Mouse (Mus musculus) embryonic facial prominence, embryonic 15.5 days (tissue): ENCODE data around the gene Spen. TPM values are rescaled to one million over a fixed set of nuclear protein-coding genes. Genes with fewer than 3 reads are reported as not detected.
A peak's percentile ranks its signal among the peaks of the same experiment; 100 is the strongest.

ENCODE experiments used
- ATAC-seq: fragments of 200-750 bp; cut with Nextera tagmentation; 2 replicates; pipeline ENCODE4 v1.8.0; 2017; ENCODE audit warnings: low read depth, moderate TSS enrichment; ENCODE audit not compliant: insufficient number of reproducible peaks, low FRiP score, low TSS enrichment
- H3K27ac ChIP-seq: fragments of 300-500 bp; sonication (generic); replicated peaks from 2 replicates; pipeline ENCODE4 v1.5.1; 2015; ENCODE audit warnings: mild to moderate bottlenecking, inconsistent platforms
- H3K27me3 ChIP-seq: fragments of 300-500 bp; sonication (generic); 2 replicates; pipeline ENCODE4 v1.6.1; 2015; ENCODE audit warnings: inconsistent platforms
- H3K36me3 ChIP-seq: fragments of 300-500 bp; sonication (generic); 2 replicates; pipeline ENCODE4 v1.6.1; 2015; ENCODE audit warnings: mild to moderate bottlenecking, inconsistent platforms
- H3K4me1 ChIP-seq: fragments of 300-500 bp; sonication (generic); 2 replicates; pipeline ENCODE4 v1.6.1; 2015; ENCODE audit warnings: inconsistent platforms
- H3K4me2 ChIP-seq: fragments of 300-500 bp; sonication (generic); replicated peaks from 2 replicates; pipeline ENCODE4 v1.6.1; 2015; ENCODE audit warnings: mild to moderate bottlenecking, inconsistent platforms
- H3K4me3 ChIP-seq: fragments of 300-500 bp; sonication (generic); replicated peaks from 2 replicates; pipeline ENCODE4 v1.5.1; 2015; ENCODE audit warnings: mild to moderate bottlenecking, inconsistent platforms
- H3K9ac ChIP-seq: fragments of 300-500 bp; sonication (generic); 2 replicates; pipeline ENCODE4 v1.6.1; 2015; ENCODE audit warnings: inconsistent platforms
- H3K9me3 ChIP-seq: fragments of 300-500 bp; sonication (generic); replicated peaks from 2 replicates; pipeline ENCODE4 v1.6.1; 2016; ENCODE audit warnings: inconsistent platforms
- WGBS: fragments of 180-500 bp; shearing (Covaris S2); methylation state at CpG from one replicate; pipeline ENCODE4 v1.1.7; 2015; 5-methylcytosine and 5-hydroxymethylcytosine counted together
- polyA plus RNA-seq: library from polyadenylated mRNA; unstranded; fragments of >200 nt; fragmentation: Nextera tagmentation; extraction: Ambion mirVana; gene quantifications from 2 replicates; pipeline ENCODE4 v1.2.1, GENCODE M21; 2015

Spen gene
- polyA plus RNA-seq, 1 experiment from 2014 or later: 10.8 TPM

DNA sequence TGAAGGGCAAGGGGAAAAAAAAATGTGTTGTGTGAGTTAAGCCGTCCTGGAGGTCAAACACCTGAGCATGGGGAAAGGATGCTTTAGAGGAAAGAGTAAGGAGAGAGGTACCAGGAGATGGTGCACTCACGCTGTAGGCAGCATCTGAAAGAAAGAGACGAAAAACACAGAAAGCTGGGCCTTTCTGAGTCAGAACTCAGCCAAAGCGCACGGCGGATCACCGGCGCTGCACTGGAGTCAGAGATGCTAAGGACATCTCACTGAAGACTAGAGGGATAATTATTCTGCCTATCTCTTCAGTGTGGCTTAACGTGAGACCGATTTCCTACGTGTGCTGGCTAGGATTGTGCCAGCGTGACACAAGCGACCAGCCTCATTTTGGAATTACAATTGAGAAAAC lies 110.5 kb downstream of the Spen start:
- Histone ChIP-seq H3K9me3 (no peaks in the 10 kb centered on the region), H3K36me3 (no peaks in the 10 kb centered on the region), H3K27me3 (0 out of 2 replicates have a peak, but pooled peaks cover 2% of the 10 kb centered on the region), H3K9ac (no peak overlapping the region), H3K27ac (no peak overlapping the region), H3K4me1 (peaks cover 21% of the 10 kb centered on the region), H3K4me2 (no peak overlapping the region), H3K4me3 (no peak overlapping the region)
- WGBS: 87% methylated on average over 13 of the region's 13 CpGs
- ATAC-seq: no peak

DNA sequence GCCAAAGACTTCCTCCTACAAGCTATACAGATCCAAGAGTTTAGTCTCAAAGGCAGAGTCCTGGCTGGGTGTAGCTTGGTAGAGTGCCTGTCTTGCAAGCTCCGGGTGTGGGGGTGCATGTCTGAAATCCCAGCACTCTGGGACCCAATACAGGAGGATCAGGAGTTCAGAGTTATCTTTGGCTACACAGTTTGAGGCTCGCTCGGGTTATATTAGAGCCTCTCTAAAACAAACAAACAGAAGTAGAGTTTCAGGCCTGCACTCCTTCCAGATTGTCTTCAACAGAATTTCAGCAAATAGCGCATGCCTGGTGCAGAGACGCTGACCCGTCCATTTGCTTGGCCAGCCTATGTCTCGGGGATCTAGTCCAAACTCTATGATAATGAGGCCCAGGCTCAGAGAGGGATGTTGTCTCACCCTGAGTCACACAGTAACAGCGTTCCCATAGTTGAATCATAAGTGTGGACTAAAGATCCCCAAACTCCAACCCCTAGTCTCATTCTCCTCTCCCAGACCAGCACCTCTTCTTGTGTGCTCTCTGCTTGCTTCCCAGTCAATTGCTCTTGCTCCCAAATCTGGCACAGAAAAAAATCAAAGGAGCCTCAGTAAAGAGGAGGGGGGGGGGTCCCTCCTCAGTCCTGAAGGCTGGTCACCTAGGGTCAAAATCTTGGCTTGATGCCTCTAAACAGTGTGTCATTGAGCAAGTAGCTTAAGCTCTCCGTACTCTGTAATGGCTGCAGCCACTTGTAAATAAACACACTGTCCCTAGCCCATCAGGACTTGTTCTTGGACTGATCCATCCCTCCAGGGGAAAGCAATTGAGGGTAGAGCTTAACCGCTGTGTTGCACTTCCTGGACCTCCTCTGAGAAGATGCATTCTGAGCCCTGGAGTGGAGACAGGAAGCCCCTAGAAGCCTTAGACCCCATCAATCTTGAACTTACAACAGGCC lies 111.3 kb downstream of the Spen start:
- Histone ChIP-seq H3K9me3 (no peaks in the 10 kb centered on the region), H3K36me3 (no peaks in the 10 kb centered on the region), H3K27ac (no peak overlapping the region), H3K27me3 (0 out of 2 replicates have a peak, but pooled peaks cover 2% of the 10 kb centered on the region), H3K4me1 (peaks cover 19% of the 10 kb centered on the region), H3K4me3 (no peak overlapping the region), H3K4me2 (0 out of 2 replicates have a peak overlapping the region, but pooled peaks have one; percentile 90), H3K9ac (no peak overlapping the region)
- WGBS: 73% methylated on average over 10 of the region's 10 CpGs
- ATAC-seq: no peak

DNA sequence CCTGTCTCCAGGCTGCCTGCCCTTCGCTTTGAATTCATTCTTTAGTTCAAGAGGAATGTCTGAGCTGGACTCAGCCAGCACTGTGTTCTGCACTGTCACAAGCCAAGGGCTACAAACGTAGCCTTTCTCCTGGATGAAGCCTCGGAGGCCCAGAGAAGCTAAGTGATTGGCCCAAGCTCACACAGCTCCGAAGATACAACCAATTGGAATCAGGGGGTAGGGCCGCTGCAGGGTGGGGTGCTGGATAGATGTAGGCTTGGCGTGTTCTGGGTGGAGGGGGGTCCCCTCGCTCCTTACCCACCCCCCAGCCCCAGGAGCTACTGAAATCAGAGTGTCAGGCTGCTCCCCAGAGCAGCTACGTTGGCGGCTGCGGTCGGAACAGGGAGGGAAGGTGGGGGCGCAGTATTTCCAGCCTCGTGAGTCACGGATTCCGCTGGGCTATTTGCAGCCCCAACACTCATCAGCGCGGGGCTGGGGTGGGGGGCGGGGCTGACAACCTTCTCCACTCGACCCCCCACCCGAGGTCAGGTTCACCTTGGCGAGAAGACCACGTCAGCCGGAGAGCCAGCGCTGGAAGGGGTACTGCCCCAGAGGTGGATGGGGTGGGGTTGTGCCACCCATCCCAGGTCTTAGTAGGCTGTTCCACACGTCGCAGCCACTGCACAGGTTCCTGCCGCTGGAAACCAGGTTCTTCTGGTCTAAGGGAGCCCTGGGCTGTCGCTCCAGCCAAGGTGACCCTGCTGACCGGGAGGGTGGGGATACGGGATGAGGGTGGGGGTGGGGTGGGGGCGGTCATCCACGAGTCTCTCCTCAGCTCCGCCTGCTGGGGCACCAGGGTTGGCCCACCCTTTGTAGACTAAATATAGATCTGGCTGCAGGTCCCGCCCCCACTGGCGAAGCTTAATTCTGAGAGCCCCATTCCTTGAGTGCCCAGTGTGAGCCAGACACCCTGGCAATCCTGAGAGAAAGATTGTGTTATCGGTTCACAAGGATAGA lies 112.6 kb downstream of the Spen start:
- WGBS: 4% methylated on average over 36 of the region's 36 CpGs
- peaks cover 21% of the 10 kb centered on the region for H3K4me1 ChIP-seq
- no peaks in the 10 kb centered on the region for H3K9me3 ChIP-seq
- H3K9ac ChIP-seq: peak overlapping the region; percentile 5; the same call in 1 of the 2 replicates
- no peaks in the 10 kb centered on the region for H3K36me3 ChIP-seq
- H3K4me2 ChIP-seq: peak overlapping the region; percentile 90
- peak; percentile 88 for ATAC-seq
- peak overlapping the region; percentile 43 for H3K4me3 ChIP-seq
- peak overlapping the region; percentile 60; the same call in 1 of the 2 replicates for H3K27ac ChIP-seq
- 0 out of 2 replicates have a peak, but pooled peaks cover 2% of the 10 kb centered on the region for H3K27me3 ChIP-seq

DNA sequence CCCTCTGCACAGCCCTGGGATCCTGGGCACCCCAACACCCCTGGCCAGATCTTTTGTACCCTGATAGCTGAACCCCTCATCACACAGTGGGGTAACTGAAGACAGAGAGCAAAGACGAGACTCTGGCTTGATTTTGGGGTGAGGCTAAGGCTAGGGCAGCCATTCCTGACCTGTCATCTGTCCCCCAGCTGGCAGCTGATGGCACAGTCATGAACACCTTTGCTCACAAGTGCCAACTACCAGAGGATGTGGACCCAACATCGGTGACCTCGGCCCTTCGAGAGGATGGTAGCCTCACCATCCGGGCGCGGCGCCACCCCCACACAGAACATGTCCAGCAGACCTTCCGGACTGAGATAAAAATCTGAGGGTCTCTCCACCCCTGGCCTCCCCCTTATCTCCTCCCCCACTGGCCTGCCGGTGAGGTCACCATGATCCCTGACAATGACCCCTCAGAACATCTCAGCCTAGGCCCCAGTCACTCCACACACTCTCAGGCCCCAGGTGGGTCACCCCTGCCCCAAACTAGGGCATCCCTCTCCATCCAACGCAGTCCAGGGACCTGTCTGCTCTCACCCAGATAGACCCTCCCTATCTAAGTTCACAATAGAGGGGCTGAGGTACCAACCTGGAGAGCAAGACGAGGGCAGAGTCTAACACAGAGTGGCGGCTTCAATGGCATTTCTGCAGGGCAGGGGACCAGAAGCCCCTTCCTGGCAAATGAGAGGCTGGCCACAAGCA lies 114.5 kb downstream of the Spen start:
- H3K27me3 ChIP-seq: 0 out of 2 replicates have a peak, but pooled peaks cover 2% of the 10 kb centered on the region
- H3K4me1 ChIP-seq: peaks cover 25% of the 10 kb centered on the region
- H3K36me3 ChIP-seq: no peaks in the 10 kb centered on the region
- H3K4me3 ChIP-seq: no peak overlapping the region
- 87% methylated on average over 13 of the region's 13 CpGs for WGBS
- no peak overlapping the region for H3K9ac ChIP-seq
- H3K27ac ChIP-seq: no peak overlapping the region
- H3K9me3 ChIP-seq: no peaks in the 10 kb centered on the region
- H3K4me2 ChIP-seq: no peak overlapping the region
- no peak for ATAC-seq

DNA sequence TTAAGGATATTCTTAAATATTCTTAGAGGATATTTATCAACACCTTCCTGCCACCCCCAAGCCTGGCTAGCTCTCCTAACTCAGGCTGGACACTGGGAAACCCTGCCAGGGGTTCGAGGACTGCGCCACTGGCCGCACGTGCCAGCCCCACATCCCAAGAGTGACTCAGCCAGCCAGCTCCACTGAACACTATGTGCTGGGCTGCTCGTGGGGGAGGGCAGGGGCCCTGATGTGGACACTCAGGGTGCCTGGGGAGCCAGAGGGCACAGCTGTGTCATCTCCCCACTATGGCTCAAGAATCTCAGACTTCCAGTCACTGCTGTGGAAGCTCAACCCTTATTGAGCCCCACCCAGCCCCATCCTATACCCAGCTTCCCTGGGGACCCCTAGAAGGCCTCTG lies 115.1 kb downstream of the Spen start:
- Histone ChIP-seq H3K27me3 (0 out of 2 replicates have a peak, but pooled peaks cover 2% of the 10 kb centered on the region), H3K4me2 (no peak overlapping the region), H3K27ac (no peak overlapping the region), H3K4me3 (no peak overlapping the region), H3K36me3 (no peaks in the 10 kb centered on the region), H3K4me1 (peaks cover 25% of the 10 kb centered on the region), H3K9me3 (no peaks in the 10 kb centered on the region), H3K9ac (no peak overlapping the region)
- ATAC-seq: no peak
- 79% methylated on average over 5 of the region's 5 CpGs for WGBS

DNA sequence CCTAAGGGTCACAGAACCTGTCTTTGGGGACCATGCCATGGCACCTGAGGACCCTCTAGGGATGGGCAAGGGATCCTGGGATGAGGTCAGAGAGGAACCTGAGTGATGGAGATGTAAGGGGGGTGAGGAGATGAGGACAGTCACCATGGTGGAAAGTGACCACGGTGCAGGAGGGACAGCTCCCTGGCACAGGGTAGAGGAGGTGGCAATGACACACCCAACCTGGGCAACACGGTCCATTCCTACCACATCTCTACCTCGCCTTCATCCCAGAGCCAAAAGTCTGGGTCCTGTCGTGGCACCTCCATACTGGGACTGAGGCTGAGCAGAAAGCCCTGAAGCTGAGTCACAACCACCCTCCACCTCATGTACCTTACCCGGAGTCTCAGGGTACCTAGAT lies 115.6 kb downstream of the Spen start:
- Histone ChIP-seq H3K27ac (no peak overlapping the region), H3K4me2 (no peak overlapping the region), H3K4me3 (no peak overlapping the region), H3K27me3 (0 out of 2 replicates have a peak, but pooled peaks cover 2% of the 10 kb centered on the region), H3K36me3 (no peaks in the 10 kb centered on the region), H3K9ac (no peak overlapping the region), H3K4me1 (peaks cover 25% of the 10 kb centered on the region), H3K9me3 (no peaks in the 10 kb centered on the region)
- ATAC-seq: no peak
- WGBS: 79% methylated on average over 5 of the region's 5 CpGs

DNA sequence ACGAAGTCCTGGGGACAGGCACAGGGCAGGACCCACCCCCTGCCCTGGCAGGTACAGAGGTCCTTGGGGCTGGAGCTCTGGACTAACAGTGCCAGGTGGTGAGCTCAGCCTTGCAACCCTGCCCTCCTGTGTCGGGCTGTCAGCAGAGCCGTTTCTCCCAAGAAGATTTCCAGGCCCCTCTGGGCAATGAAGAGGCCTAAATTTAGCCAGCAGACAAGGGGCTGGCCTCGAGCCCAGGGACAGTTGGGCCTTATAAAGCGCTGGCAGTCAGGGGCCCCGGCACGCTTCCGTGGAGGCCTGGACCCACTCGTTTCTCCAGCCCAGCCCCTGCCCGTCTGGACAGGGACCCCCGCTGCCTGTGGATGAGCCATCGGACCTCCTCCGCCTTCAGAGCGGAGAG lies 117.0 kb downstream of the Spen start:
- H3K27me3 ChIP-seq: 0 out of 2 replicates have a peak, but pooled peaks cover 2% of the 10 kb centered on the region
- WGBS: 58% methylated on average over 14 of the region's 14 CpGs
- H3K36me3 ChIP-seq: no peaks in the 10 kb centered on the region
- no peak overlapping the region for H3K4me2 ChIP-seq
- H3K27ac ChIP-seq: no peak overlapping the region; the same call in 1 of the 2 replicates
- no peak for ATAC-seq
- no peak overlapping the region for H3K9ac ChIP-seq
- no peaks in the 10 kb centered on the region for H3K9me3 ChIP-seq
- H3K4me1 ChIP-seq: peaks cover 22% of the 10 kb centered on the region
- H3K4me3 ChIP-seq: no peak overlapping the region

DNA sequence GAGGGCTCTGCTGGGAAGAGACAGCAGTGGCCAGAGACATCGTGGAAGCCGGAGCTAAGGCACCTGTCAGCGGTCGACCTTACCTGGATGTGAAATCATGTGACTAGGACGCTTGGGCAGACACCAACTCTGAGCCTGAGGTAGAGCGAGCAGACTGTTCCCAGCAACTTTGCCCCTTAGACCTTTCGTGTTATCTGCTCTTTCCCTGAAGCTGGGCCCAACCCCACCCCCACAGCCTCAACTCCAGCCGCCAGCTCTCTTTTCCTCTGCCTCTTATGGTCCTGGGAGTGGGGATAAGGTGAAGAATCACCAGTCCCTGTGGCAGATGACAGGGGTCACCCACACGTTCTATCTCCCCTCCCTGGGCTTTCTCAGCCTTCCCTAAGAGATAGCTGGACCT lies 117.5 kb downstream of the Spen start:
- H3K27me3 ChIP-seq: 0 out of 2 replicates have a peak, but pooled peaks cover 2% of the 10 kb centered on the region
- 40% methylated on average over 9 of the region's 9 CpGs for WGBS

DNA sequence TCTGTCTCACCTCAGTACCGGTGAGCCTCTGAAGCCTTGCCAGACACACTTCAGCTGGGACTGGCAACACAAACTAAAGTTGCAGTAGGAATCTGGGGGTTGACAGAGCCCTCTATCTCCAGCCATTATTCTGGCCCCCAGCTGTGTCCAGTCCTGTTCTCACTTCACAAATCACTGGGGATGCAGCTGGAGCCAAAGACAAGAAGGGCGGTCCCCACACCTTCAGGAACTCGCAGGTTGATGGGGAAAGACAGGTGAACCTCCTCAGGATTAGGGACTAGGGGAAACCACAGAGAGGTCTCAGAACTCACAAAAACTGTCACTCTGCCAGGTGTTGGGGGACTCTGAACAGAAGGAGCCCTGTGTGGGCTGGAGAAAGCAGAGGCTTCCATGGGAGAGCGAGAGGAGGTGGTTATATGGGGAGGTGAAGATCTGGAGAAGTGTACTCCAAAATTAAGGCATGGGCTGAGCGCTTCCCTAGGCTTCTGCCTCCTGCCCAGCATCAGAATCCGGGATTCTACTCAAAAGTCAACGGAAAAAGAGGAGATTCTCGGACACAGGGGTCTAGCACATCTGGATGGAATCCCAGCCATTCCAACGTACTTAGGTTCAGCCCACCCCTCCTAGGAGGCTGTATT lies 118.1 kb downstream of the Spen start, which contains the start of gene Hspb7:
Gene Hspb7, plus strand, starts transcription at position 588 of the 638 bp plus-strand sequence.
- H3K36me3 ChIP-seq: no peaks in the 10 kb centered on the region
- H3K9me3 ChIP-seq: no peaks in the 10 kb centered on the region
- no peak for ATAC-seq
- H3K4me3 ChIP-seq: no peak within 1 kb of the TSS
- H3K9ac ChIP-seq: no peak within 1 kb of the TSS
- H3K27me3 ChIP-seq: 0 out of 2 replicates have a peak, but pooled peaks cover 2% of the 10 kb centered on the region
- WGBS: 51% methylated on average over 9 of the region's 9 CpGs
- no peak within 1 kb of the TSS for H3K4me2 ChIP-seq
- no peak within 1 kb of the TSS; the same call in 1 of the 2 replicates for H3K27ac ChIP-seq
- peaks cover 11% of the 10 kb centered on the region for H3K4me1 ChIP-seq

More for the DNA sequence above, 117.5 kb downstream of the Spen start:
- Histone ChIP-seq H3K9ac (no peak overlapping the region), H3K9me3 (no peaks in the 10 kb centered on the region), H3K4me2 (no peak overlapping the region), H3K4me3 (no peak overlapping the region), H3K36me3 (no peaks in the 10 kb centered on the region), H3K27ac (no peak overlapping the region; the same call in 1 of the 2 replicates), H3K4me1 (peaks cover 16% of the 10 kb centered on the region)
- ATAC-seq: no peak
